Mouse (Mus musculus): Measurements from ENCODE around the gene Ppp1r3g.

GRCm38 (mm10) chr13:35940934-35941333, 17.7 kb upstream of the Ppp1r3g start:
- TF ChIP-seq CTCF (IDR thresholded peaks at IDR 0.05; ENCODE audit: borderline replicate concordance, insufficient read depth, low read depth, low read length) (no peak), POLR2A (IDR thresholded peaks at IDR 0.05; ENCODE audit: borderline replicate concordance, insufficient read depth, low read length) (no peak)
